Mouse (Mus musculus) hindbrain, embryonic 14.5 days (tissue): ENCODE data around the gene Ubqln4. TPM values are rescaled to one million over a fixed set of nuclear protein-coding genes. Genes with fewer than 3 reads are reported as not detected.

ENCODE experiments used
- ATAC-seq: fragments of 200-750 bp; cut with Nextera tagmentation; 2 replicates; pipeline ENCODE4 v1.8.0; 2017; ENCODE audit warnings: moderate number of reproducible peaks, mild to moderate bottlenecking, moderate TSS enrichment, moderate library complexity; ENCODE audit not compliant: low FRiP score
- DNase-seq: peaks from one replicate; pipeline ENCODE4 v3.0.0-alpha.2; 2015; ENCODE audit warnings: low spot score
- H3K27ac ChIP-seq: fragments of 300-500 bp; sonication (generic); 2 replicates; pipeline ENCODE4 v1.5.1; 2014; ENCODE audit warnings: mild to moderate bottlenecking, moderate library complexity
- H3K27me3 ChIP-seq: fragments of 300-500 bp; sonication (generic); 2 replicates; pipeline ENCODE4 v1.6.1; 2014; ENCODE audit warnings: mild to moderate bottlenecking, low read length, mixed read lengths; ENCODE audit not compliant: control insufficient read depth, insufficient read depth
- H3K36me3 ChIP-seq: fragments of 300-500 bp; sonication (generic); replicated peaks from 2 replicates; pipeline ENCODE4 v1.6.1; 2014; ENCODE audit not compliant: control insufficient read depth, insufficient read depth
- H3K4me1 ChIP-seq: fragments of 300-500 bp; sonication (generic); replicated peaks from 2 replicates; pipeline ENCODE4 v1.6.1; 2014; ENCODE audit warnings: antibody characterized with exemption, low read length, mixed read lengths; ENCODE audit not compliant: control insufficient read depth, insufficient read depth
- H3K4me2 ChIP-seq: fragments of 300-500 bp; sonication (generic); replicated peaks from 2 replicates; pipeline ENCODE4 v1.6.1; 2014; ENCODE audit warnings: mild to moderate bottlenecking, moderate library complexity
- H3K4me3 ChIP-seq: fragments of 300-500 bp; sonication (generic); replicated peaks from 2 replicates; pipeline ENCODE4 v1.5.1; 2014; ENCODE audit warnings: mild to moderate bottlenecking, low read length
- H3K9ac ChIP-seq: fragments of 300-500 bp; sonication (generic); 2 replicates; pipeline ENCODE4 v1.6.1; 2014
- H3K9me3 ChIP-seq: fragments of 300-500 bp; sonication (generic); 2 replicates; pipeline ENCODE4 v1.6.1; 2016; ENCODE audit warnings: low read length; ENCODE audit not compliant: control insufficient read depth
- WGBS: fragments of 180-500 bp; shearing (Covaris S2); extraction: QIAGEN DNeasy Blood & Tissue Kit; methylation state at CpG from one replicate; pipeline ENCODE4 v1.1.7; 2014; 5-methylcytosine and 5-hydroxymethylcytosine counted together
- polyA plus RNA-seq: library from polyadenylated mRNA; unstranded; fragments of >200 nt; fragmentation: Nextera tagmentation; extraction: Ambion mirVana; gene quantifications from 2 replicates; pipeline ENCODE4 v1.2.1, GENCODE M21; 2014

Gene Ubqln4
- polyA plus RNA-seq, 1 experiment from 2014 or later, result 42.9 TPM

- Histone ChIP-seq H3K4me1 (peaks cover 17% of the 10 kb centered on the region), H3K4me2 (no peak overlapping the region), H3K9me3 (no peaks in the 10 kb centered on the region), H3K4me3 (no peak overlapping the region), H3K36me3 (peaks cover 55% of the 10 kb centered on the region), H3K9ac (no peak overlapping the region), H3K27ac (no peak overlapping the region), H3K27me3 (no peaks in the 10 kb centered on the region)
- 95% methylated on average over 6 of the region's 6 CpGs for WGBS
- no peak for DNase-seq
- no peak for ATAC-seq
These were observed 2.2 kb downstream of the Ubqln4 start for GRCm38 (mm10) chr3:88555731-88556130.

- 95% methylated on average over 8 of the region's 8 CpGs for WGBS
- H3K4me1 ChIP-seq, result peaks cover 17% of the 10 kb centered on the region
- no peak overlapping the region for H3K4me3 ChIP-seq
- H3K27ac ChIP-seq, result no peak overlapping the region
- no peak overlapping the region for H3K9ac ChIP-seq
- H3K9me3 ChIP-seq, result no peaks in the 10 kb centered on the region
- DNase-seq (no peak), ATAC-seq (no peak)
- no peak overlapping the region for H3K4me2 ChIP-seq
- H3K36me3 ChIP-seq, result peaks cover 63% of the 10 kb centered on the region
- no peaks in the 10 kb centered on the region for H3K27me3 ChIP-seq
These were observed 3.1 kb downstream of the Ubqln4 start for GRCm38 (mm10) chr3:88556616-88557015.

- Histone ChIP-seq H3K9me3 (no peaks in the 10 kb centered on the region), H3K36me3 (peaks cover 93% of the 10 kb centered on the region), H3K4me2 (no peak overlapping the region), H3K9ac (no peak overlapping the region), H3K27me3 (no peaks in the 10 kb centered on the region), H3K27ac (no peak overlapping the region), H3K4me1 (peaks cover 9% of the 10 kb centered on the region), H3K4me3 (no peak overlapping the region)
- WGBS, result 92% methylated on average over 9 of the region's 9 CpGs
- no peak for DNase-seq
- no peak for ATAC-seq
These were observed 6.0 kb downstream of the Ubqln4 start for GRCm38 (mm10) chr3:88559596-88559995.

- Histone ChIP-seq H3K27ac (no peak overlapping the region), H3K4me1 (no peaks in the 10 kb centered on the region), H3K9ac (no peak overlapping the region), H3K4me2 (no peak overlapping the region), H3K27me3 (no peaks in the 10 kb centered on the region), H3K4me3 (no peak overlapping the region), H3K9me3 (no peaks in the 10 kb centered on the region), H3K36me3 (peaks cover 98% of the 10 kb centered on the region)
- DNase-seq (no peak), ATAC-seq (no peak)
- 55% methylated on average over 4 of the region's 4 CpGs for WGBS
These were observed 8.4 kb downstream of the Ubqln4 start for GRCm38 (mm10) chr3:88561989-88562388.

GRCm38 (mm10) chr3:88563442-88563841 lies 9.9 kb downstream of the Ubqln4 start:
- no peaks in the 10 kb centered on the region for H3K27me3 ChIP-seq
- no peak overlapping the region for H3K9ac ChIP-seq
- no peak overlapping the region for H3K4me2 ChIP-seq
- H3K36me3 ChIP-seq, result peaks cover 98% of the 10 kb centered on the region
- 45% methylated on average over 4 of the region's 4 CpGs for WGBS
- ATAC-seq (peak; percentile 35; the same call in 1 of the 2 replicates), DNase-seq (no peak)
- no peaks in the 10 kb centered on the region for H3K9me3 ChIP-seq
- H3K27ac ChIP-seq, result no peak overlapping the region
- H3K4me3 ChIP-seq, result no peak overlapping the region
- H3K4me1 ChIP-seq, result no peaks in the 10 kb centered on the region

- no peaks in the 10 kb centered on the region for H3K4me1 ChIP-seq
- DNase-seq (no peak), ATAC-seq (no peak)
- no peaks in the 10 kb centered on the region for H3K27me3 ChIP-seq
- WGBS, result 89% methylated on average over 7 of the region's 7 CpGs
- H3K9me3 ChIP-seq, result no peaks in the 10 kb centered on the region
- no peak overlapping the region for H3K4me3 ChIP-seq
- H3K36me3 ChIP-seq, result peaks cover 98% of the 10 kb centered on the region
- no peak overlapping the region for H3K4me2 ChIP-seq
- H3K27ac ChIP-seq, result no peak overlapping the region
- H3K9ac ChIP-seq, result no peak overlapping the region
These were observed 10.4 kb downstream of the Ubqln4 start for GRCm38 (mm10) chr3:88563966-88564365.

GRCm38 (mm10) chr3:88566116-88566515 lies 12.6 kb downstream of the Ubqln4 start:
- Histone ChIP-seq H3K4me3 (no peak overlapping the region), H3K27me3 (no peaks in the 10 kb centered on the region), H3K9me3 (no peaks in the 10 kb centered on the region), H3K27ac (no peak overlapping the region), H3K9ac (no peak overlapping the region), H3K4me1 (no peaks in the 10 kb centered on the region), H3K4me2 (no peak overlapping the region), H3K36me3 (peaks cover 97% of the 10 kb centered on the region)
- DNase-seq (no peak), ATAC-seq (no peak)
- WGBS, result 90% methylated on average over 3 of the region's 3 CpGs

GRCm38 (mm10) chr3:88566536-88567061 lies 13.0 kb downstream of the Ubqln4 start:
- Histone ChIP-seq H3K9me3 (no peaks in the 10 kb centered on the region), H3K4me3 (no peak overlapping the region), H3K27ac (no peak overlapping the region), H3K27me3 (no peaks in the 10 kb centered on the region), H3K4me2 (no peak overlapping the region), H3K36me3 (peaks cover 92% of the 10 kb centered on the region), H3K4me1 (no peaks in the 10 kb centered on the region), H3K9ac (no peak overlapping the region)
- no peak for ATAC-seq
- WGBS, result 90% methylated on average over 4 of the region's 4 CpGs
- no peak for DNase-seq

GRCm38 (mm10) chr3:88567892-88568291 lies 14.3 kb downstream of the Ubqln4 start:
- no peaks in the 10 kb centered on the region for H3K4me1 ChIP-seq
- 95% methylated on average over 6 of the region's 6 CpGs for WGBS
- H3K4me3 ChIP-seq, result no peak overlapping the region
- H3K9me3 ChIP-seq, result no peaks in the 10 kb centered on the region
- H3K36me3 ChIP-seq, result peaks cover 80% of the 10 kb centered on the region
- ATAC-seq (no peak), DNase-seq (no peak)
- no peak overlapping the region for H3K4me2 ChIP-seq
- H3K9ac ChIP-seq, result no peak overlapping the region
- no peak overlapping the region for H3K27ac ChIP-seq
- no peaks in the 10 kb centered on the region for H3K27me3 ChIP-seq

GRCm38 (mm10) chr3:88568615-88569014 lies 15.1 kb downstream of the Ubqln4 start:
- H3K27me3 ChIP-seq, result no peaks in the 10 kb centered on the region
- DNase-seq, result no peak
- H3K9ac ChIP-seq, result no peak overlapping the region

More at GRCm38 (mm10) chr3:88568615-88569014, 15.1 kb downstream of the Ubqln4 start:
- no peak overlapping the region for H3K4me2 ChIP-seq
- no peak for ATAC-seq
- no peak overlapping the region for H3K27ac ChIP-seq
- H3K4me3 ChIP-seq, result no peak overlapping the region
- H3K4me1 ChIP-seq, result no peaks in the 10 kb centered on the region
- 98% methylated on average over 2 of the region's 2 CpGs for WGBS
- peaks cover 72% of the 10 kb centered on the region for H3K36me3 ChIP-seq
- no peaks in the 10 kb centered on the region for H3K9me3 ChIP-seq
